Mouse (Mus musculus): ENCODE results near the gene Hoxb6. TPM values are rescaled to one million over a fixed set of nuclear protein-coding genes. Genes with fewer than 3 reads are reported as not detected.
A peak's percentile ranks its signal among the peaks of the same experiment; 100 is the strongest.

The Hoxb6 gene
- polyA plus RNA-seq, 1 experiment from 2014 or later: 15.9 TPM

GRCm38 (mm10) chr11:96346916-96347520, 54.7 kb downstream of the Hoxb6 start:
- Histone ChIP-seq H3K9me3 (ENCODE audit: control insufficient read depth, low read length) (no peaks in the 10 kb centered on the region), H3K4me1 (replicated peaks; ENCODE audit: control insufficient read depth, insufficient read depth, low read length) (peaks cover 10% of the 10 kb centered on the region; the same call in 1 of the 2 replicates), H3K36me3 (ENCODE audit: control insufficient read depth, insufficient read depth, low read length) (no peaks in the 10 kb centered on the region), H3K4me2 (replicated peaks; ENCODE audit: low read depth, low read length) (peak overlapping the region; percentile 79), H3K27ac (ENCODE audit: low read depth, low read length) (peak overlapping the region; percentile 98), H3K27me3 (ENCODE audit: control insufficient read depth, insufficient read depth, low read length) (peaks cover 73% of the 10 kb centered on the region), H3K9ac (ENCODE audit: low read depth, low read length) (peak overlapping the region; percentile 31; the same call in 1 of the 2 replicates), H3K4me3 (ENCODE audit: low read depth, low read length) (no peak overlapping the region)
- ATAC-seq (ENCODE audit: low FRiP score): no peak
- DNase-seq (ENCODE audit: low spot score): peak; percentile 42
- 31% methylated on average over 5 of the region's 5 CpGs for WGBS

GRCm38 (mm10) chr11:96347717-96348116, 55.4 kb downstream of the Hoxb6 start:
- Histone ChIP-seq H3K9ac (ENCODE audit: low read depth, low read length) (peak overlapping the region; percentile 67; the same call in 1 of the 2 replicates), H3K4me2 (replicated peaks; ENCODE audit: low read depth, low read length) (peak overlapping the region; percentile 50), H3K27me3 (ENCODE audit: control insufficient read depth, insufficient read depth, low read length) (peaks cover 69% of the 10 kb centered on the region), H3K9me3 (ENCODE audit: control insufficient read depth, low read length) (no peaks in the 10 kb centered on the region), H3K4me1 (replicated peaks; ENCODE audit: control insufficient read depth, insufficient read depth, low read length) (peaks cover 10% of the 10 kb centered on the region; the same call in 1 of the 2 replicates), H3K36me3 (ENCODE audit: control insufficient read depth, insufficient read depth, low read length) (no peaks in the 10 kb centered on the region), H3K27ac (ENCODE audit: low read depth, low read length) (peak overlapping the region; percentile 98), H3K4me3 (ENCODE audit: low read depth, low read length) (peak overlapping the region; percentile 39)
- DNase-seq (ENCODE audit: low spot score) (no peak), ATAC-seq (ENCODE audit: low FRiP score) (no peak)
- WGBS: 5% methylated on average over 4 of the region's 4 CpGs

GRCm38 (mm10) chr11:96348141-96348928, 56.1 kb downstream of the Hoxb6 start:
- peak overlapping the region; percentile 67 for H3K9ac ChIP-seq (ENCODE audit: low read depth, low read length)
- ATAC-seq (ENCODE audit: low FRiP score) (no peak), DNase-seq (ENCODE audit: low spot score) (peak; percentile 74)
- peak overlapping the region; percentile 50 for H3K4me2 ChIP-seq (replicated peaks; ENCODE audit: low read depth, low read length)
- H3K36me3 ChIP-seq (ENCODE audit: control insufficient read depth, insufficient read depth, low read length): no peaks in the 10 kb centered on the region
- H3K27me3 ChIP-seq (ENCODE audit: control insufficient read depth, insufficient read depth, low read length): peaks cover 67% of the 10 kb centered on the region
- peak overlapping the region; percentile 39 for H3K4me3 ChIP-seq (ENCODE audit: low read depth, low read length)
- WGBS: 4% methylated on average over 21 of the region's 21 CpGs
- H3K9me3 ChIP-seq (ENCODE audit: control insufficient read depth, low read length): no peaks in the 10 kb centered on the region
- H3K27ac ChIP-seq (ENCODE audit: low read depth, low read length): peak overlapping the region; percentile 98
- H3K4me1 ChIP-seq (replicated peaks; ENCODE audit: control insufficient read depth, insufficient read depth, low read length): peaks cover 10% of the 10 kb centered on the region; the same call in 1 of the 2 replicates

GRCm38 (mm10) chr11:96348988-96349387, 56.7 kb downstream of the Hoxb6 start:
- Histone ChIP-seq H3K4me1 (replicated peaks; ENCODE audit: control insufficient read depth, insufficient read depth, low read length) (peaks cover 10% of the 10 kb centered on the region; the same call in 1 of the 2 replicates), H3K9ac (ENCODE audit: low read depth, low read length) (peak overlapping the region; percentile 67), H3K27me3 (ENCODE audit: control insufficient read depth, insufficient read depth, low read length) (peaks cover 63% of the 10 kb centered on the region), H3K4me2 (replicated peaks; ENCODE audit: low read depth, low read length) (peak overlapping the region; percentile 50), H3K9me3 (ENCODE audit: control insufficient read depth, low read length) (no peaks in the 10 kb centered on the region), H3K4me3 (ENCODE audit: low read depth, low read length) (peak overlapping the region; percentile 39), H3K36me3 (ENCODE audit: control insufficient read depth, insufficient read depth, low read length) (no peaks in the 10 kb centered on the region), H3K27ac (ENCODE audit: low read depth, low read length) (peak overlapping the region; percentile 98)
- no peak for ATAC-seq (ENCODE audit: low FRiP score)
- 14% methylated on average over 3 of the region's 3 CpGs for WGBS
- DNase-seq (ENCODE audit: low spot score): peak; percentile 37

- H3K4me1 ChIP-seq (replicated peaks; ENCODE audit: control insufficient read depth, insufficient read depth, low read length): peaks cover 10% of the 10 kb centered on the region; the same call in 1 of the 2 replicates
- ATAC-seq (ENCODE audit: low FRiP score) (0 out of 2 replicates have a peak, but pooled peaks have one; percentile 22), DNase-seq (ENCODE audit: low spot score) (peak; percentile 78)
- WGBS: 1% methylated on average over 13 of the region's 14 CpGs
- H3K36me3 ChIP-seq (ENCODE audit: control insufficient read depth, insufficient read depth, low read length): no peaks in the 10 kb centered on the region
- peak overlapping the region; percentile 98 for H3K27ac ChIP-seq (ENCODE audit: low read depth, low read length)
- peaks cover 56% of the 10 kb centered on the region for H3K27me3 ChIP-seq (ENCODE audit: control insufficient read depth, insufficient read depth, low read length)
- peak overlapping the region; percentile 50 for H3K4me2 ChIP-seq (replicated peaks; ENCODE audit: low read depth, low read length)
- H3K9ac ChIP-seq (ENCODE audit: low read depth, low read length): peak overlapping the region; percentile 67
- peak overlapping the region; percentile 39 for H3K4me3 ChIP-seq (ENCODE audit: low read depth, low read length)
- no peaks in the 10 kb centered on the region for H3K9me3 ChIP-seq (ENCODE audit: control insufficient read depth, low read length)
Observed at GRCm38 (mm10) chr11:96349491-96350340, 57.4 kb downstream of the Hoxb6 start.

GRCm38 (mm10) chr11:96350341-96350624, 58.0 kb downstream of the Hoxb6 start, which contains the start of gene Hoxb2:
TSS of gene Hoxb2 (plus strand) at chr11:96350525.
- H3K9ac ChIP-seq (ENCODE audit: low read depth, low read length): peak within 1 kb of the TSS; percentile 98
- ATAC-seq (ENCODE audit: low FRiP score) (no peak), DNase-seq (ENCODE audit: low spot score) (no peak)
- peak within 1 kb of the TSS; percentile 72 for H3K4me3 ChIP-seq (ENCODE audit: low read depth, low read length)
- H3K4me2 ChIP-seq (replicated peaks; ENCODE audit: low read depth, low read length): peak within 1 kb of the TSS; percentile 50
- peaks cover 10% of the 10 kb centered on the region; the same call in 1 of the 2 replicates for H3K4me1 ChIP-seq (replicated peaks; ENCODE audit: control insufficient read depth, insufficient read depth, low read length)
- H3K27me3 ChIP-seq (ENCODE audit: control insufficient read depth, insufficient read depth, low read length): peaks cover 57% of the 10 kb centered on the region
- 2% methylated on average over 2 of the region's 2 CpGs for WGBS
- peak within 1 kb of the TSS; percentile 98 for H3K27ac ChIP-seq (ENCODE audit: low read depth, low read length)
- no peaks in the 10 kb centered on the region for H3K9me3 ChIP-seq (ENCODE audit: control insufficient read depth, low read length)
- no peaks in the 10 kb centered on the region for H3K36me3 ChIP-seq (ENCODE audit: control insufficient read depth, insufficient read depth, low read length)

GRCm38 (mm10) chr11:96350791-96351190, 58.5 kb downstream of the Hoxb6 start:
- no peaks in the 10 kb centered on the region for H3K36me3 ChIP-seq (ENCODE audit: control insufficient read depth, insufficient read depth, low read length)
- peak overlapping the region; percentile 98 for H3K27ac ChIP-seq (ENCODE audit: low read depth, low read length)
- DNase-seq (ENCODE audit: low spot score): peak; percentile 59
- H3K9ac ChIP-seq (ENCODE audit: low read depth, low read length): peak overlapping the region; percentile 98
- H3K4me3 ChIP-seq (ENCODE audit: low read depth, low read length): peak overlapping the region; percentile 72
- WGBS: 0% methylated on average over 2 of the region's 2 CpGs
- peaks cover 10% of the 10 kb centered on the region; the same call in 1 of the 2 replicates for H3K4me1 ChIP-seq (replicated peaks; ENCODE audit: control insufficient read depth, insufficient read depth, low read length)
- peak overlapping the region; percentile 42 for H3K4me2 ChIP-seq (replicated peaks; ENCODE audit: low read depth, low read length)
- H3K27me3 ChIP-seq (ENCODE audit: control insufficient read depth, insufficient read depth, low read length): peaks cover 53% of the 10 kb centered on the region
- no peaks in the 10 kb centered on the region for H3K9me3 ChIP-seq (ENCODE audit: control insufficient read depth, low read length)
- ATAC-seq (ENCODE audit: low FRiP score): no peak

Measured in hindbrain, embryonic 11.5 days (tissue).